Mouse (Mus musculus) forebrain, embryonic 14.5 days (tissue): ENCODE measurements at regions not wholly inside any gene's neighbourhood (a gene's known extent, or its start where the extent isn't known, plus 50 kb on each side); places are given as distances from the start of the nearest gene placed in this dataset.

Experiments
- ATAC-seq: fragments of 200-750 bp; cut with Nextera tagmentation; 2 replicates; pipeline ENCODE4 v1.8.0; 2017; ENCODE audit warnings: mild to moderate bottlenecking, moderate library complexity
- DNase-seq: peaks from one replicate; pipeline ENCODE4 v3.0.0-alpha.2; 2015; ENCODE audit warnings: low spot score
- H3K27ac ChIP-seq: fragments of 300-500 bp; sonication (generic); 2 replicates; pipeline ENCODE4 v1.5.1; 2014; ENCODE audit warnings: low read depth, mild to moderate bottlenecking, control low read depth, low read length, moderate library complexity
- H3K27me3 ChIP-seq: fragments of 300-500 bp; sonication (generic); replicated peaks from 2 replicates; pipeline ENCODE4 v1.6.1; 2014; ENCODE audit warnings: low read length, control low read depth, mixed read lengths; ENCODE audit not compliant: control insufficient read depth, insufficient read depth
- H3K36me3 ChIP-seq: fragments of 300-500 bp; sonication (generic); 2 replicates; pipeline ENCODE4 v1.6.1; 2014; ENCODE audit warnings: low read length, control low read depth; ENCODE audit not compliant: control insufficient read depth, insufficient read depth
- H3K4me1 ChIP-seq: fragments of 300-500 bp; sonication (generic); 2 replicates; pipeline ENCODE4 v1.6.1; 2014; ENCODE audit warnings: antibody characterized with exemption, low read length, control low read depth; ENCODE audit not compliant: control insufficient read depth, insufficient read depth
- H3K4me2 ChIP-seq: fragments of 300-500 bp; sonication (generic); 2 replicates; pipeline ENCODE4 v1.6.1; 2014; ENCODE audit warnings: mild to moderate bottlenecking, control low read depth, low read length
- H3K4me3 ChIP-seq: fragments of 300-500 bp; sonication (generic); 2 replicates; pipeline ENCODE4 v1.5.1; 2014; ENCODE audit warnings: low read depth, low read length, control low read depth
- H3K9ac ChIP-seq: fragments of 300-500 bp; sonication (generic); 2 replicates; pipeline ENCODE4 v1.6.1; 2014; ENCODE audit warnings: mild to moderate bottlenecking, low read length, control low read depth, moderate library complexity
- H3K9me3 ChIP-seq: fragments of 300-500 bp; sonication (generic); replicated peaks from 2 replicates; pipeline ENCODE4 v1.6.1; 2016; ENCODE audit warnings: low read length, control low read depth, mixed read lengths; ENCODE audit not compliant: control insufficient read depth
- WGBS: fragments of 180-500 bp; shearing (Covaris S2); extraction: QIAGEN DNeasy Blood & Tissue Kit; methylation state at CpG from one replicate; pipeline ENCODE4 v1.1.7; 2014; 5-methylcytosine and 5-hydroxymethylcytosine counted together

GRCm38 (mm10) chr8:128559004-128559662, 126.3 kb upstream of the Itgb1 start:
- ATAC-seq (no peak), DNase-seq (no peak)
- H3K4me2 ChIP-seq: no peak overlapping the region
- H3K4me1 ChIP-seq: no peaks in the 10 kb centered on the region
- no peak overlapping the region for H3K27ac ChIP-seq
- H3K4me3 ChIP-seq: no peak overlapping the region
- H3K9me3 ChIP-seq: no peaks in the 10 kb centered on the region
- no peaks in the 10 kb centered on the region for H3K27me3 ChIP-seq
- WGBS: 97% methylated on average over 1 of the region's 1 CpGs
- no peak overlapping the region for H3K9ac ChIP-seq
- H3K36me3 ChIP-seq: no peaks in the 10 kb centered on the region

- Histone ChIP-seq H3K4me2 (no peak overlapping the region), H3K4me3 (no peak overlapping the region), H3K4me1 (no peaks in the 10 kb centered on the region), H3K9ac (no peak overlapping the region), H3K9me3 (no peaks in the 10 kb centered on the region), H3K27ac (no peak overlapping the region), H3K27me3 (no peaks in the 10 kb centered on the region), H3K36me3 (no peaks in the 10 kb centered on the region)
- DNase-seq: no peak
- 78% methylated on average over 2 of the region's 2 CpGs for WGBS
- no peak for ATAC-seq
Measured at GRCm38 (mm10) chr8:128560418-128560817, 125.0 kb upstream of the Itgb1 start.

GRCm38 (mm10) chr8:128561016-128561415, 124.4 kb upstream of the Itgb1 start:
- WGBS: 85% methylated on average over 1 of the region's 1 CpGs
- no peaks in the 10 kb centered on the region for H3K9me3 ChIP-seq
- no peaks in the 10 kb centered on the region for H3K27me3 ChIP-seq
- H3K4me3 ChIP-seq: no peak overlapping the region
- H3K9ac ChIP-seq: no peak overlapping the region
- no peak for ATAC-seq
- no peak overlapping the region for H3K4me2 ChIP-seq
- no peaks in the 10 kb centered on the region for H3K36me3 ChIP-seq
- no peaks in the 10 kb centered on the region for H3K4me1 ChIP-seq
- no peak for DNase-seq
- no peak overlapping the region for H3K27ac ChIP-seq

- Histone ChIP-seq H3K36me3 (no peaks in the 10 kb centered on the region), H3K27ac (no peak overlapping the region), H3K27me3 (no peaks in the 10 kb centered on the region), H3K9me3 (no peaks in the 10 kb centered on the region), H3K4me1 (no peaks in the 10 kb centered on the region), H3K4me2 (no peak overlapping the region), H3K4me3 (no peak overlapping the region), H3K9ac (no peak overlapping the region)
- DNase-seq: no peak
- 59% methylated on average over 3 of the region's 3 CpGs for WGBS
- ATAC-seq: no peak
Measured at GRCm38 (mm10) chr8:128562625-128563024, 122.8 kb upstream of the Itgb1 start.

DNA sequence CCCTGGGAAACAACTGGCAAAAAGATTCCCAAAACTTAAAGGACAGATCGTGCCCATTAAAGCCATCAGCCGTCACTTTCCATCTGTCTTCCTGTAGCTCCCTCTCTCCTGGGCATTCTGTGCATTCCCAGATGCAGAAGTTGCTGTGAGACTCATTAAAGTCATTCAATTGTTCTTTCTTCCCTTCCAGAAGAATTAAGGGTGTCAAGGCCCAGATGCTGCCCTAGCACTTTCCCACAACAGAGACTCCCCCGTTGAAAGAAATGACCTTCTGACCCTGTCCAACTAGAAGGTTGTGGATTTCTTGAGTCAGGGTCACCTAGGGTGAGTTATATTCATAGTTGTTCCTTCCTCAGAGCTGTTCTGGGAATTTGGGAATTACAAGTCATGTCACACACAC, 121.7 kb upstream of the Itgb1 start:
- no peaks in the 10 kb centered on the region for H3K4me1 ChIP-seq
- no peaks in the 10 kb centered on the region for H3K9me3 ChIP-seq
- ATAC-seq (no peak), DNase-seq (no peak)
- no peak overlapping the region for H3K4me2 ChIP-seq
- H3K9ac ChIP-seq: no peak overlapping the region
- H3K27me3 ChIP-seq: no peaks in the 10 kb centered on the region
- no peak overlapping the region for H3K27ac ChIP-seq
- WGBS: 71% methylated on average over 3 of the region's 3 CpGs
- H3K36me3 ChIP-seq: no peaks in the 10 kb centered on the region
- no peak overlapping the region for H3K4me3 ChIP-seq

DNA sequence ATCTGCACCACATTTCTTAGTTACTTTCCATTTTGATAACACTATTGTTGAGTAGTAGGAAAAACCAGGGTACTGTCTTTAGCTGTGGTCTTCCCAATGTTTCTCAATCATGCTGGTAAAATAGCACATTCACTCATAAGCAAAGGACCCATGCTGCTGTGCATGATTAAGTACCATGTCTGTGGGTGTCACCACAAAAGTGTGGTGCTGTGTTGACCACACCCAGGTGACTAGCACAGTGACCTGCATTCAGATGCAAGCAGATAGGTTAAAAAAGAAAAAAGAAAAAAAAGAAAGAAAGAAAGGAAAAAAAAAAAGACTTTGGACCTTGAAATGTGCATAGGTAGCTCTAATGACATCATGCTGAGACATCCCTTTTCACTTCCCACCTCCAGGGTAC, 113.2 kb upstream of the Itgb1 start:
- ATAC-seq: no peak
- no peak overlapping the region for H3K9ac ChIP-seq
- no peak overlapping the region for H3K4me2 ChIP-seq
- no peaks in the 10 kb centered on the region for H3K27me3 ChIP-seq
- no peaks in the 10 kb centered on the region for H3K9me3 ChIP-seq
- no peaks in the 10 kb centered on the region for H3K4me1 ChIP-seq
- no peak overlapping the region for H3K4me3 ChIP-seq
- no peak for DNase-seq
- no peaks in the 10 kb centered on the region for H3K36me3 ChIP-seq
- no peak overlapping the region for H3K27ac ChIP-seq

GRCm38 (mm10) chr8:128594114-128594513, 91.3 kb upstream of the Itgb1 start:
- no peaks in the 10 kb centered on the region for H3K36me3 ChIP-seq
- no peak overlapping the region for H3K9ac ChIP-seq
- no peaks in the 10 kb centered on the region for H3K27me3 ChIP-seq
- WGBS: 82% methylated on average over 2 of the region's 2 CpGs
- ATAC-seq: no peak
- no peaks in the 10 kb centered on the region for H3K4me1 ChIP-seq
- no peak overlapping the region for H3K4me3 ChIP-seq
- no peak overlapping the region for H3K4me2 ChIP-seq
- no peak overlapping the region for H3K27ac ChIP-seq
- no peaks in the 10 kb centered on the region for H3K9me3 ChIP-seq
- DNase-seq: no peak

- no peak overlapping the region for H3K4me2 ChIP-seq
- ATAC-seq (no peak), DNase-seq (no peak)
- no peaks in the 10 kb centered on the region for H3K27me3 ChIP-seq
- H3K9me3 ChIP-seq: no peaks in the 10 kb centered on the region
- no peak overlapping the region for H3K27ac ChIP-seq
- no peak overlapping the region for H3K4me3 ChIP-seq
- H3K36me3 ChIP-seq: no peaks in the 10 kb centered on the region
- H3K4me1 ChIP-seq: no peaks in the 10 kb centered on the region
- H3K9ac ChIP-seq: no peak overlapping the region
- 66% methylated on average over 1 of the region's 1 CpGs for WGBS
Measured at GRCm38 (mm10) chr8:128594780-128595179, 90.7 kb upstream of the Itgb1 start.

GRCm38 (mm10) chr8:128605588-128605987, 79.9 kb upstream of the Itgb1 start:
- H3K36me3 ChIP-seq: no peaks in the 10 kb centered on the region
- WGBS: 95% methylated on average over 3 of the region's 3 CpGs
- H3K9ac ChIP-seq: no peak overlapping the region
- no peaks in the 10 kb centered on the region for H3K4me1 ChIP-seq
- ATAC-seq (no peak), DNase-seq (no peak)
- no peak overlapping the region for H3K4me3 ChIP-seq
- no peak overlapping the region for H3K4me2 ChIP-seq
- no peak overlapping the region for H3K27ac ChIP-seq
- no peaks in the 10 kb centered on the region for H3K9me3 ChIP-seq
- no peaks in the 10 kb centered on the region for H3K27me3 ChIP-seq
